Mouse (Mus musculus): ENCODE measurements around the gene Tns1. TPM values are rescaled to one million over a fixed set of nuclear protein-coding genes. Genes with fewer than 3 reads are reported as not detected.
A peak's percentile ranks its signal among the peaks of the same experiment; 100 is the strongest.
"Not testable (repeated sequence)": the region's sequence is repeated elsewhere in the genome, so short reads cannot be mapped to it uniquely, and the experiment has no call there.

Tns1 gene
- 184 and 185 TPM in 2 replicates for polyA plus RNA-seq (2015; fragmentation: Nextera tagmentation; extraction: Ambion mirVana)

DNA sequence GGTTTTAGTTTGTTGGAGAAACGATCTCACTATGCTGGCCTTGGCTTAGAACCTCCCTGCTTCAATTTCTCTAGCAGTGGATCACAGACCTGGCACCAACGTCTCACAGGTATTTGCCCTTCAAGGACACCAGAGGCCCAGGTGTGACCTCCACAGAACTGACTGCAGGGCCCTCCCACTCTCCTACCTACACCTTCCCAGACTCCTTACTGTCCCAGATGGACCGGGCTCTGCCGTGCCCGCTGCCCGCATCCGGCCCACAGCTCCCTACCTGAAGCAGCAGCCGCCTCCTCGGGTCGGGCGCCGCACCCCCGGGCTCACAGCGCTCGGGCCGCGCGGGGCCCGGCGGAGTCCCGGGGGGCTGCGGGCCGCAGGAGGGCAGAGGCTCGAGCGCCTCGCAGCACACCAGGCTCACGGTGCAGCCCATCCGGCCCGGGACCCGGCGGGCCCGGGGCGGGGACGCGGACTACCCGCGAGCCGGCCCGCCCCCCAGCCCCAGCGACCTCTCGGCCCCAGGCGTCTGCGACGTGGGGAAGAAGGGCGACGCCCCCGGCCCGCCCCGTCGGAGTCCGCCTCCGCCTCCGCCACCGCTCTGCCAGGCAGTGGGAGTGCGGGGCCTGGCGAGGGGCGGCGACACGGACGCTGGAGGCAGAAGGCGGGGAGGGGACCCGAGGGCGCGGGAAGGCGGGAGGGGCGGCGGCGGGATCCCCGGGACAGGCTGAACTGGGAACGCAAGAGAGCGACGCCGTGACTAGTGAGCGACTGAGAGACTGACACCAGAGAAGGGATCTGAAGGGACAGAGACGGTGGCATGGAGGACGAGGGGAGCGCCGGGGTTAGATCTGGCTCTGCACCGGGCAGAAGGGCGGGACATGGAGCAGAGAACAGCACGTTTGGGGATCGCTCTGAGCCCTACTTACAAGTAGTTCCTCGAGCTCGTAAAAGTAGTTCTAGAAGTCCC, at the start of gene Tns1:
TSS of gene Tns1 (minus strand) at position 429 of the 961 bp plus-strand sequence.
- peak within 1 kb of the TSS; percentile 14; the same call in 1 of the 2 replicates for H3K27ac ChIP-seq (ENCODE audit: low read length)

DNA sequence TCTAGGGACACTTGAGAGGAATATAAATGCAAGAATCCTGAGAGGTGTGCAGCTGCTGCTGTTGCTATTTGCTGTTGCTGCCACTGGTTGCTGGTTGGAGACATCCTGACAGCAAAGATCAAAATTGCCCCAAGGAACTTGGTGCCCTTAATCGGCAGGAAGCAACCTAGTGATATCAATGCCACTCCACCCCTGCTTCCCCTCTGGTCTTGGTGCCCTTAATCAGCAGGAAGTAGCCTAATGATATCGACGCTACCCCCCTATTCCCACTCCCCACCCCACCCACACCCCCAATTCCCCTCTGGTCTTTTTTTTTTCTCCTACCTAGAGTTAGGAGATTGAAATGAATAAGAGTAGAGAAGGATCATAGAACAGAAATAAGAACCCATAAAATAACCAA, 48.5 kb upstream of the Tns1 start:
- WGBS, result 69% methylated on average over 3 of the region's 3 CpGs
- Histone ChIP-seq H3K9me3 (ENCODE audit: low read length) (no peaks in the 10 kb centered on the region), H3K36me3 (ENCODE audit: insufficient read depth, low read length) (no peaks in the 10 kb centered on the region), H3K27me3 (replicated peaks; ENCODE audit: insufficient read depth, low read length) (no peaks in the 10 kb centered on the region), H3K27ac (ENCODE audit: low read length) (no peak overlapping the region), H3K4me2 (replicated peaks; ENCODE audit: low read depth, low read length) (no peak overlapping the region), H3K9ac (replicated peaks; ENCODE audit: low read depth) (no peak overlapping the region), H3K4me3 (ENCODE audit: low read depth, low read length) (no peak overlapping the region), H3K4me1 (ENCODE audit: insufficient read depth, low read depth, low read length) (no peaks in the 10 kb centered on the region; the same call in 1 of the 2 replicates)
- no peak for DNase-seq (ENCODE audit: low spot score)
- no peak for ATAC-seq
- TF ChIP-seq CTCF (IDR thresholded peaks at IDR 0.05) (no peak), EP300 (IDR thresholded peaks at IDR 0.05) (no peak)

More for the DNA sequence above, at the start of gene Tns1:
- Histone ChIP-seq H3K4me1 (ENCODE audit: insufficient read depth, low read depth, low read length) (peaks cover 7% of the 10 kb centered on the region; the same call in 1 of the 2 replicates), H3K4me3 (ENCODE audit: low read depth, low read length) (peak within 1 kb of the TSS; percentile 53), H3K9me3 (ENCODE audit: low read length) (no peaks in the 10 kb centered on the region), H3K9ac (replicated peaks; ENCODE audit: low read depth) (peak within 1 kb of the TSS; percentile 32), H3K4me2 (replicated peaks; ENCODE audit: low read depth, low read length) (peak within 1 kb of the TSS; percentile 85), H3K27me3 (replicated peaks; ENCODE audit: insufficient read depth, low read length) (no peaks in the 10 kb centered on the region), H3K36me3 (ENCODE audit: insufficient read depth, low read length) (no peaks in the 10 kb centered on the region)
- no peak for TF ChIP-seq EP300 (IDR thresholded peaks at IDR 0.05)
- TF ChIP-seq CTCF (IDR thresholded peaks at IDR 0.05), result no peak
- DNase-seq (ENCODE audit: low spot score), result peak; percentile 75
- ATAC-seq, result peak; percentile 81
- WGBS, result 3% methylated on average over 74 of the region's 84 CpGs

GRCm38 (mm10) chr1:74169721-74170120, 45.5 kb upstream of the Tns1 start:
- no peak overlapping the region for H3K4me3 ChIP-seq (ENCODE audit: low read depth, low read length)
- DNase-seq (ENCODE audit: low spot score), result no peak
- TF ChIP-seq EP300 (IDR thresholded peaks at IDR 0.05) (no peak), CTCF (IDR thresholded peaks at IDR 0.05) (no peak)

GRCm38 (mm10) chr1:74167136-74167535, 42.9 kb upstream of the Tns1 start:
- 60% methylated on average over 5 of the region's 5 CpGs for WGBS
- Histone ChIP-seq H3K4me2 (replicated peaks; ENCODE audit: low read depth, low read length) (no peak overlapping the region), H3K4me3 (ENCODE audit: low read depth, low read length) (no peak overlapping the region), H3K9ac (replicated peaks; ENCODE audit: low read depth) (no peak overlapping the region), H3K4me1 (ENCODE audit: insufficient read depth, low read depth, low read length) (no peaks in the 10 kb centered on the region), H3K9me3 (ENCODE audit: low read length) (no peaks in the 10 kb centered on the region), H3K27ac (ENCODE audit: low read length) (no peak overlapping the region), H3K27me3 (replicated peaks; ENCODE audit: insufficient read depth, low read length) (no peaks in the 10 kb centered on the region), H3K36me3 (ENCODE audit: insufficient read depth, low read length) (no peaks in the 10 kb centered on the region)
- ATAC-seq (0 out of 2 replicates have a peak, but pooled peaks have one; percentile 25), DNase-seq (ENCODE audit: low spot score) (peak; percentile 28)
- TF ChIP-seq CTCF (IDR thresholded peaks at IDR 0.05) (no peak), EP300 (IDR thresholded peaks at IDR 0.05) (no peak)

More at GRCm38 (mm10) chr1:74169721-74170120, 45.5 kb upstream of the Tns1 start:
- H3K4me1 ChIP-seq (ENCODE audit: insufficient read depth, low read depth, low read length), result no peaks in the 10 kb centered on the region
- WGBS, result 75% methylated on average over 3 of the region's 3 CpGs
- ATAC-seq, result no peak
- H3K9ac ChIP-seq (replicated peaks; ENCODE audit: low read depth), result no peak overlapping the region
- H3K4me2 ChIP-seq (replicated peaks; ENCODE audit: low read depth, low read length), result no peak overlapping the region
- H3K36me3 ChIP-seq (ENCODE audit: insufficient read depth, low read length), result no peaks in the 10 kb centered on the region
- H3K27me3 ChIP-seq (replicated peaks; ENCODE audit: insufficient read depth, low read length), result no peaks in the 10 kb centered on the region
- H3K27ac ChIP-seq (ENCODE audit: low read length), result no peak overlapping the region
- H3K9me3 ChIP-seq (ENCODE audit: low read length), result no peaks in the 10 kb centered on the region

- no peak overlapping the region for H3K9ac ChIP-seq (replicated peaks; ENCODE audit: low read depth)
- no peak overlapping the region for H3K27ac ChIP-seq (ENCODE audit: low read length)
- H3K9me3 ChIP-seq (ENCODE audit: low read length), result no peaks in the 10 kb centered on the region
- no peaks in the 10 kb centered on the region for H3K4me1 ChIP-seq (ENCODE audit: insufficient read depth, low read depth, low read length)
- 51% methylated on average over 2 of the region's 2 CpGs for WGBS
- H3K4me2 ChIP-seq (replicated peaks; ENCODE audit: low read depth, low read length), result no peak overlapping the region
- no peak for ATAC-seq
- TF ChIP-seq CTCF (IDR thresholded peaks at IDR 0.05) (no peak), EP300 (IDR thresholded peaks at IDR 0.05) (no peak)
- DNase-seq (ENCODE audit: low spot score), result no peak
- no peak overlapping the region for H3K4me3 ChIP-seq (ENCODE audit: low read depth, low read length)
- H3K36me3 ChIP-seq (ENCODE audit: insufficient read depth, low read length), result no peaks in the 10 kb centered on the region
- H3K27me3 ChIP-seq (replicated peaks; ENCODE audit: insufficient read depth, low read length), result no peaks in the 10 kb centered on the region
Observed at GRCm38 (mm10) chr1:74160036-74160435, 35.8 kb upstream of the Tns1 start.

DNA sequence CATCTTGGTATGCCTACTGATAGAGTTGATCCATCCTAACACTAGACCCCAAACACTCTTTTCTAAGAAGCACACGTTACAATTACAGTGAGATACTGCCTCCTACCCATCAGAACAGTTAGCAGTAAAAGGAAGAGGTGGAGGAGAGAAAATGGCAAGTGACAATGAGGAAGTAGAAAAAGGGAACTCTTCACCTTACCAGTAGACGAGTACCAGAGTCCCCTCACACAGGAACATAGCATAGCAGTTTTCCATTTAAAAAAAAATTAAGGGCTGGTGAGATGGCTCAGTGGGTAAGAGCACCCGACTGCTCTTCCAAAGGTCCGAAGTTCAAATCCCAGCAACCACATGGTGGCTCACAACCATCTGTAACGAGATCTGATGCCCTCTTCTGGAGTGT, 35.4 kb upstream of the Tns1 start:
- WGBS, result 74% methylated on average over 4 of the region's 5 CpGs
- not testable (repeated sequence) for H3K4me3 ChIP-seq (ENCODE audit: low read depth, low read length); H3K4me2 ChIP-seq (replicated peaks; ENCODE audit: low read depth, low read length); DNase-seq (ENCODE audit: low spot score); H3K27me3 ChIP-seq (replicated peaks; ENCODE audit: insufficient read depth, low read length); H3K9ac ChIP-seq (replicated peaks; ENCODE audit: low read depth); ATAC-seq; H3K36me3 ChIP-seq (ENCODE audit: insufficient read depth, low read length); H3K27ac ChIP-seq (ENCODE audit: low read length); H3K4me1 ChIP-seq (ENCODE audit: insufficient read depth, low read depth, low read length); H3K9me3 ChIP-seq (ENCODE audit: low read length)

All from lung, postnatal 0 days (tissue).